In the genomic region with DNA sequence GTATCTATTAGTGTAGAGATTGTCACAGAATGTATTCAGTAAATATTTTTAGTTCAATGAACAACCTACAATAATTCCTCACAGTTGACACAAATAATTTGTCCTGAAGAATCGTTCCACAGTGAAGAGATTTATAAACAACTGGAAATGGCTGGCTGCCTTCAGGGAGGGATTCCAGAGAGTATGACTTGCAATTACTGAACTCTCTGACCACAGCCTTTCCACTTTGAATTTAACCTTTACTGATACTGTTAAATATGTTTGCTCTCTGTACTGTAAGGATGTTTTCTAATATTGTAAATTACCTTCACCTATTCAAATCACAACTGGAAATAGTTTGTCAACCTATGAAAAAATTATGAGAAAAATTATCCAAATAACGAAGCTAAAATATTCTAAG, we compare ENCODE assay signal across 16 mouse cellular contexts.
DNase-seq lines count a peak whose midpoint lies in the region; TF ChIP-seq lines count a peak whose summit lies in the region.
"Had no signal": no experiment of that assay in that cellular context is flagged by ENCODE, and none has a peak within 500 bp of the region (broad histone marks: within the 10 kb centered on the region; RNA-seq: fewer than 3 reads in every experiment).

No protein-coding gene starts in this region.

- H3K27ac ChIP-seq in heart, adult 2 months: peak overlapping the region; percentile 18
- H3K27ac ChIP-seq: forebrain, embryonic 10.5 days; liver, embryonic 12.5 days; midbrain, embryonic 10.5 days had no signal

- no peak for TF ChIP-seq POLR2A in heart, adult 2 months (IDR thresholded peaks at IDR 0.05; ENCODE audit: insufficient read depth, low read depth, low read length)

- H3K9ac ChIP-seq in heart, adult 2 months (ENCODE audit: low read depth, low read length): no peak overlapping the region
- H3K9ac ChIP-seq: liver, embryonic 12.5 days had no signal

- H3K4me1 ChIP-seq in heart, adult 2 months (ENCODE audit: control insufficient read depth, insufficient read depth, low read length): no peaks in the 10 kb centered on the region
- H3K4me1 ChIP-seq: forebrain, embryonic 10.5 days; liver, embryonic 12.5 days; midbrain, embryonic 10.5 days had no signal

- intact Hi-C loops in heart, adult 2 months (cut with DNase I): loop anchor here (10.0 kb wide), 1 partner anchor 177 kb away; no protein-coding TSS in a partner anchor
- intact Hi-C loops in heart, postnatal 25 days (cut with DNase I): no loop called here

- DNase-seq in heart, adult 2 months: peak; percentile 28 to 33
- no peak for DNase-seq in heart, postnatal 4 days
- peak; percentile 33 for DNase-seq in lung, postnatal 10 days
- no peak for DNase-seq in lung, postnatal 4 days
- DNase-seq in adipocyte (ENCODE audit: low spot score): peak; percentile 70
- peak; percentile 2 for DNase-seq in heart, postnatal 25 days (ENCODE audit: low spot score)
- DNase-seq in adrenal gland, adult (ENCODE audit: inconsistent age in 2 of 2, low spot score in 1 of 2): no peak
- no peak for DNase-seq in cerebellum, adult 9-10 months
- DNase-seq: B cell, adult 2 months; cerebellum, adult 9-11 months; left cerebral cortex, postnatal 4 days; right cerebral cortex, postnatal 25 days; thymus, postnatal 4 days had no signal

- no peak for TF ChIP-seq EP300 in heart, adult 2 months (IDR thresholded peaks at IDR 0.05; ENCODE audit: insufficient read depth, low read depth, low read length)

- no peak overlapping the region for H3K4me3 ChIP-seq in heart, adult 2 months
- H3K4me3 ChIP-seq: forebrain, embryonic 10.5 days; liver, embryonic 12.5 days; midbrain, embryonic 10.5 days had no signal

- no peaks in the 10 kb centered on the region for H3K36me3 ChIP-seq in heart, adult 2 months (ENCODE audit: control insufficient read depth, insufficient read depth, low read length)
- H3K36me3 ChIP-seq: forebrain, embryonic 10.5 days; liver, embryonic 12.5 days; midbrain, embryonic 10.5 days had no signal

- H3K79me2 ChIP-seq in heart, adult 2 months (replicated peaks; ENCODE audit: control insufficient read depth, insufficient read depth, low read length): no peaks in the 10 kb centered on the region

- H3K27me3 ChIP-seq in heart, adult 2 months (ENCODE audit: control insufficient read depth, insufficient read depth, low read length): no peaks in the 10 kb centered on the region
- H3K27me3 ChIP-seq: liver, embryonic 12.5 days had no signal

- 45% methylated on average over 2 of the region's 2 CpGs for WGBS in heart, adult 2 months

- no peak for TF ChIP-seq CTCF in heart, adult 2 months (IDR thresholded peaks at IDR 0.05)

Comparison
In these comparisons a context has a peak if more than half of its experiments do, and no peak if none do; other contexts are left out.
1. DNase-seq: peak in heart, adult 2 months (2 of 2), lung, postnatal 10 days (single experiment), adipocyte (single experiment) and heart, postnatal 25 days (single experiment); none in heart, postnatal 4 days (single experiment), lung, postnatal 4 days (0 of 2), adrenal gland, adult (0 of 2) and cerebellum, adult 9-10 months (single experiment).